Mouse (Mus musculus): ENCODE data around the gene Foxd4. TPM values are rescaled to one million over a fixed set of nuclear protein-coding genes. Genes with fewer than 3 reads are reported as not detected.

The Foxd4 gene
- not detected in 2 replicates for polyA plus RNA-seq (2012; rRNA removed)

GRCm38 (mm10) chr19:24900581-24901220 is at the start of gene Foxd4:
Gene Foxd4, minus strand, starts transcription at chr19:24901197.
- 2% methylated on average over 27 of the region's 27 CpGs for WGBS
- TF ChIP-seq POLR2A (IDR thresholded peaks at IDR 0.05; ENCODE audit: low read depth, low read length): no peak
- TF ChIP-seq CTCF (conservative IDR thresholded peaks at IDR 0.05; ENCODE audit: insufficient read depth, insufficient read length, low read depth, low read length): no peak
- Histone ChIP-seq H3K27ac (ENCODE audit: insufficient read depth, low read depth, low read length) (no peak within 1 kb of the TSS), H3K36me3 (ENCODE audit: control insufficient read depth, insufficient read depth, low read length) (no peaks in the 10 kb centered on the region), H3K4me1 (ENCODE audit: control insufficient read depth, insufficient read depth, low read length) (peaks cover 8% of the 10 kb centered on the region; the same call in 1 of the 2 replicates), H3K4me3 (ENCODE audit: insufficient read depth, low read depth, low read length) (peak within 1 kb of the TSS; percentile 22; the same call in 1 of the 2 replicates), H3K27me3 (replicated peaks; ENCODE audit: control insufficient read depth, insufficient read depth, low read length) (peaks cover 6% of the 10 kb centered on the region)
- no peak for DNase-seq

- H3K4me3 ChIP-seq (ENCODE audit: insufficient read depth, low read depth, low read length): no peak overlapping the region
- no peak for TF ChIP-seq POLR2A (IDR thresholded peaks at IDR 0.05; ENCODE audit: low read depth, low read length)
- TF ChIP-seq CTCF (conservative IDR thresholded peaks at IDR 0.05; ENCODE audit: insufficient read depth, insufficient read length, low read depth, low read length): no peak
- no peak for DNase-seq
- H3K4me1 ChIP-seq (ENCODE audit: control insufficient read depth, insufficient read depth, low read length): no peaks in the 10 kb centered on the region
- no peak overlapping the region for H3K27ac ChIP-seq (ENCODE audit: insufficient read depth, low read depth, low read length)
- H3K27me3 ChIP-seq (replicated peaks; ENCODE audit: control insufficient read depth, insufficient read depth, low read length): no peaks in the 10 kb centered on the region
- H3K36me3 ChIP-seq (ENCODE audit: control insufficient read depth, insufficient read depth, low read length): no peaks in the 10 kb centered on the region; the same call in 1 of the 2 replicates
Observed at GRCm38 (mm10) chr19:24945521-24946262, 44.7 kb upstream of the Foxd4 start.

DNA sequence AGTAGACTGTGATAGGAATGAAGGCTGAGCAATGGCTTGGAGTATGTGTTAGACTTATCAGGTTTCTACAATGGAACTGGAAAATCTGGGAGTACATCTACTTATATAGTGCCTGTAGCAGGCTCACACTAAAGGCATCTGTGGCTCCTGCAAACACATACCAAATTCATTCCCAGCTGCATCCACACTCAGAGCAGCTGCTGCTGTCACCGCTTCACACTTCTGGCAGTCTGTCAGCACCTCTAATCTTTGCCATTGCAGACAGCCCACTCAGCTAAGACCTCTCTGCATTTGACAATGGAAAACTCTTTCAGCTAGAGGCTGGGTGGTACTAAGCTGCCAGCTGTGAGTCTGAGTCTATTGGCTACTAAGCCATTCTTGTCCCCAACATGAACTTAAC is 36.1 kb upstream of the Foxd4 start:
- Histone ChIP-seq H3K27ac (ENCODE audit: insufficient read depth, low read depth, low read length) (no peak overlapping the region), H3K4me3 (ENCODE audit: insufficient read depth, low read depth, low read length) (no peak overlapping the region), H3K27me3 (replicated peaks; ENCODE audit: control insufficient read depth, insufficient read depth, low read length) (no peaks in the 10 kb centered on the region), H3K36me3 (ENCODE audit: control insufficient read depth, insufficient read depth, low read length) (no peaks in the 10 kb centered on the region), H3K4me1 (ENCODE audit: control insufficient read depth, insufficient read depth, low read length) (no peaks in the 10 kb centered on the region)
- no peak for DNase-seq
- TF ChIP-seq CTCF (conservative IDR thresholded peaks at IDR 0.05; ENCODE audit: insufficient read depth, insufficient read length, low read depth, low read length) (no peak), POLR2A (IDR thresholded peaks at IDR 0.05; ENCODE audit: low read depth, low read length) (no peak)
- WGBS: 77% methylated on average over 1 of the region's 1 CpGs

GRCm38 (mm10) chr19:24929041-24929440 is 28.0 kb upstream of the Foxd4 start:
- WGBS: 77% methylated on average over 1 of the region's 1 CpGs
- Histone ChIP-seq H3K27ac (ENCODE audit: insufficient read depth, low read depth, low read length) (no peak overlapping the region), H3K36me3 (ENCODE audit: control insufficient read depth, insufficient read depth, low read length) (no peaks in the 10 kb centered on the region), H3K4me3 (ENCODE audit: insufficient read depth, low read depth, low read length) (no peak overlapping the region), H3K27me3 (replicated peaks; ENCODE audit: control insufficient read depth, insufficient read depth, low read length) (no peaks in the 10 kb centered on the region), H3K4me1 (ENCODE audit: control insufficient read depth, insufficient read depth, low read length) (no peaks in the 10 kb centered on the region)
- DNase-seq: no peak
- TF ChIP-seq POLR2A (IDR thresholded peaks at IDR 0.05; ENCODE audit: low read depth, low read length): no peak
- no peak for TF ChIP-seq CTCF (conservative IDR thresholded peaks at IDR 0.05; ENCODE audit: insufficient read depth, insufficient read length, low read depth, low read length)

DNA sequence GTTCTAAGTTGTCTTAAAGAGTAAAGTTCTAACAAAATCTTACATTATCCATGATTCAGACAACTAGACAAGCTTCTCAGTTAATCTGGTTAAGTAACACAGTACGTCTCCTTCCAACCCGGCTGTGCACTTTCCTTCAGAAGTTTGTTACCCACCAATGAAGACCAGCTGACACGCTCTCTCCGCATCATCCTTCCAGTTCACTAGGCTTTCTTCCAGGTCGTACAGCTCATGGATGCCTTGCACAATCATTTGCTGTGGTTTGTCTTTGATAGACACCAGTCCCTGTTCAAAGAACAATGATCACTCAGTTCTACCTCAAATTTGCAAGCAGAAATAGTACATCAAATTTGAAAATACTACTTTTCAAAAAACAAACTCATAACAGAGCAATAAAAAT is 19.9 kb upstream of the Foxd4 start:
- H3K27me3 ChIP-seq (replicated peaks; ENCODE audit: control insufficient read depth, insufficient read depth, low read length): no peaks in the 10 kb centered on the region
- peaks cover 3% of the 10 kb centered on the region; the same call in 1 of the 2 replicates for H3K36me3 ChIP-seq (ENCODE audit: control insufficient read depth, insufficient read depth, low read length)
- DNase-seq: no peak
- no peak overlapping the region for H3K27ac ChIP-seq (ENCODE audit: insufficient read depth, low read depth, low read length)
- WGBS: 89% methylated on average over 5 of the region's 5 CpGs
- H3K4me1 ChIP-seq (ENCODE audit: control insufficient read depth, insufficient read depth, low read length): no peaks in the 10 kb centered on the region
- TF ChIP-seq POLR2A (IDR thresholded peaks at IDR 0.05; ENCODE audit: low read depth, low read length) (no peak), CTCF (conservative IDR thresholded peaks at IDR 0.05; ENCODE audit: insufficient read depth, insufficient read length, low read depth, low read length) (no peak)
- no peak overlapping the region for H3K4me3 ChIP-seq (ENCODE audit: insufficient read depth, low read depth, low read length)

- 92% methylated on average over 3 of the region's 3 CpGs for WGBS
- Histone ChIP-seq H3K4me3 (ENCODE audit: insufficient read depth, low read depth, low read length) (no peak overlapping the region), H3K4me1 (ENCODE audit: control insufficient read depth, insufficient read depth, low read length) (no peaks in the 10 kb centered on the region), H3K27ac (ENCODE audit: insufficient read depth, low read depth, low read length) (no peak overlapping the region), H3K27me3 (replicated peaks; ENCODE audit: control insufficient read depth, insufficient read depth, low read length) (no peaks in the 10 kb centered on the region), H3K36me3 (ENCODE audit: control insufficient read depth, insufficient read depth, low read length) (no peaks in the 10 kb centered on the region)
- DNase-seq: no peak
- TF ChIP-seq POLR2A (IDR thresholded peaks at IDR 0.05; ENCODE audit: low read depth, low read length) (no peak), CTCF (conservative IDR thresholded peaks at IDR 0.05; ENCODE audit: insufficient read depth, insufficient read length, low read depth, low read length) (no peak)
Observed at GRCm38 (mm10) chr19:24908385-24909155, 7.6 kb upstream of the Foxd4 start.

- WGBS: 95% methylated on average over 6 of the region's 6 CpGs
- TF ChIP-seq POLR2A (IDR thresholded peaks at IDR 0.05; ENCODE audit: low read depth, low read length) (no peak), CTCF (conservative IDR thresholded peaks at IDR 0.05; ENCODE audit: insufficient read depth, insufficient read length, low read depth, low read length) (no peak)
- no peak overlapping the region for H3K4me3 ChIP-seq (ENCODE audit: insufficient read depth, low read depth, low read length)
Observed at GRCm38 (mm10) chr19:24907655-24908054, 6.7 kb upstream of the Foxd4 start.

More at GRCm38 (mm10) chr19:24907655-24908054, 6.7 kb upstream of the Foxd4 start:
- no peak for DNase-seq
- H3K36me3 ChIP-seq (ENCODE audit: control insufficient read depth, insufficient read depth, low read length): no peaks in the 10 kb centered on the region
- H3K27ac ChIP-seq (ENCODE audit: insufficient read depth, low read depth, low read length): no peak overlapping the region
- no peaks in the 10 kb centered on the region for H3K27me3 ChIP-seq (replicated peaks; ENCODE audit: control insufficient read depth, insufficient read depth, low read length)
- no peaks in the 10 kb centered on the region for H3K4me1 ChIP-seq (ENCODE audit: control insufficient read depth, insufficient read depth, low read length)

All from kidney, adult 2 months (tissue).